Mouse (Mus musculus) G1E (cell line): ENCODE measurements at regions not wholly inside any gene's neighbourhood (a gene's known extent, or its start where the extent isn't known, plus 50 kb on each side); places are given as distances from the start of the nearest gene placed in this dataset.

Source experiments
- CTCF ChIP-seq: IDR thresholded peaks from 2 replicates; pipeline ENCODE4 v1.5.1; 2012; ENCODE audit warnings: low read depth, low read length, inconsistent platforms, mixed read lengths
- GATA1 ChIP-seq: IDR thresholded peaks from 2 replicates; pipeline ENCODE4 v1.6.1; 2012; ENCODE audit warnings: borderline replicate concordance, low read length, inconsistent platforms, mixed read lengths
- GATA2 ChIP-seq: IDR thresholded peaks from 2 replicates; pipeline ENCODE4 v1.6.1; 2012; ENCODE audit warnings: low read depth, low read length, inconsistent platforms, borderline replicate concordance
- POLR2AphosphoS5 ChIP-seq: IDR thresholded peaks from 2 replicates; pipeline ENCODE4 v1.6.1; 2012; ENCODE audit warnings: low read depth, low read length, inconsistent platforms; ENCODE audit not compliant: insufficient replicate concordance
- TAL1 ChIP-seq: conservative IDR thresholded peaks from 2 replicates; pipeline ENCODE4 v1.6.1; 2012; ENCODE audit warnings: low read depth, low read length, inconsistent platforms, mixed read lengths

DNA sequence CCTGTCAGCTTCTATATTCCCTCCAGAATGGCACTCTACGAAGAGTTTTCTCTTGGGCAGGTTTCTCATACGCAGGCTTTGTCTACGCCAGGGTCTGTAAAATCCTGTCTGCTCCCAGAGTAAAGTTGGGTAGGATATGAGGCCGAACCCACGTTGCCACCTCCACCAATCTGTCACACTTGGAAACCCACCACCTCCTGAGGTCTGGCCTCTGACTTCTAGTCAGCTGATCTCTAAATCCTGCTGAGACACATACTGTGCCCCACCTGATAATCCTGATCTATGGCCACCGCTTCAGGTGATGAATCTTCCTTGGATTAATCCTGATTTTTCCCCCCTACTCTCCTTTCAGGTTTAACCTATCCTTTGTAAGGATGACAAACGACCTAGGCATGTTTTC is 529.2 kb upstream of the Adam5 start:
- TF ChIP-seq POLR2AphosphoS5 (no peak), CTCF (no peak), GATA1 (no peak), GATA2 (no peak), TAL1 (no peak)
